Mouse (Mus musculus) embryo, embryonic 9.5 days (tissue): ENCODE data around the gene Mfng.
A peak's percentile ranks its signal among the peaks of the same experiment; 100 is the strongest.

Experiments
- DNase-seq: peaks from one replicate; pipeline ENCODE4 v3.0.0-alpha.2; 2017; ENCODE audit errors: extremely low spot score

The Mfng gene

DNA sequence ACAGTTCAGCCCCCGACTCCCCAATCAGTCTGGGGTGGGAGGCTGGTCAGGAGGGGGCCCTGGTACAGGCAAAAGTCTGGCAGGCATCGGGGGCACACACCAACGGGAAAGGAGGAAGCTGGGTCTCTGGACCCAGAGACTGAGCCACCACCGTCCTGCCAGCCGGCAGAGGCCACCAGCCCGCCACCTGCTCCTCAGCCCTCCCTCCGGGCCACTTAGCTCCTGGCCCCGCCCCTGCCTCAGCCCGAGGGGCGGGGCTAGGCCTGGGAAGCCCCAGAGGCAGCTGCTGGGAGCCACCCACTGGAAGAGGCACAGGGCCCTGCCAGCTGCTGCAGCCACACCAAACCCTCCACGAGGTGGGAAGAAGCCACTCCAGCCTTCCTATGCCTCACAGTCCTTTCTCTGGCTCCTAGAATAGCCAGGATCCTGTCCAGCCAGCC is at the start of gene Mfng:
Gene Mfng (minus strand): TSS at position 186 of the 440 bp plus-strand sequence.
- DNase-seq, result peak; percentile 78

DNA sequence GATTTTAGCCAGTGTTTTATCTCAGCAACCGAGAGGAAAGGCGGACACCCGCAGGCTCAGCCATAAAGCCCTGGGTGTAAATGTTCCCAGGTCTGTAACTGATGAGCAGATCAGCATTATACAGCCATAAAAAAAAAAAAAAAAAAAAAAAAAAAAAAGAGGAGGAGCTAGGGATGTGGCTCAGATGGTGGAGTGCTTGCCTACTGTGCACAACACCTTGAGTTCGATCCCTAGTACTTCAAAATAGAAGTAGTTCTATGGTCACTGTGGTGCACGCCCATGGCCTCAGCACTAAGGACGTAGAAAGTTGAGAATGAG is 42.8 kb upstream of the Mfng start:
- DNase-seq, result no peak

DNA sequence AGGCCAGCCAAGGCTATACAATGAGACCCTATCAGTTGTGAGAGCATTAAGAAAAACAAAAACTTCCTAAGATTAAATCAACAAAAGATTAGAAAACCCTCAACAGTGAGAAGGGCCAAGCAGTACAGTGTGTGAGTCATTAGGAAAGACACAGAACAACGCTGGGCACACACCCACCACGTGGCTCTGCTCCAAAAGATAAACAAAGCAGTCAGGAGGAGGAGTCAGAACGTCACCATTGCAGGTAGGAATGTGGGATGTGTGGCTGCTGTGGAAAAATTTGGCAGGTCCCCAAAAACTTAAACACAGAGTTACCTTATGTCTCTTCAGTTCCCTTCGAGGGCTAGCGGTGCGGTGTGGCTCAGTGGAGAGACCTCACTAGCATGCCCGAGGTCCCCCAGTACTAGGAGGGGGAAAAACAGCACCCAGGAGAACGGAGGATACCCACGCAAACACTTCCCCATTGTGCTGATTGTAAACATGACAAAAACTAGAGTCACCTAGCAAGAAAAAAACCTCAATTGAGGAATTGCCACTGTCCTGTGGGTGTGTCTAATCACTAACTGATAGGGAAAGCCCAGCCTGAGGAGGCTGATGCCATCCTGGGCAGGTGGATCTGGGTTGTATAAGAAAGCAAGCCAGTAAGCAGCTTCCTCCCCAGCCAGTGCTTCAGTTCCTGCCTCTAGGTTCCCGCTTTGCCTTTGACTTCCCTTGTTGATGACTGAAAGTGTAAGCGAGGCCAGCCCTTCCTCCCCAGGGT is 42.2 kb upstream of the Mfng start:
- no peak for DNase-seq

DNA sequence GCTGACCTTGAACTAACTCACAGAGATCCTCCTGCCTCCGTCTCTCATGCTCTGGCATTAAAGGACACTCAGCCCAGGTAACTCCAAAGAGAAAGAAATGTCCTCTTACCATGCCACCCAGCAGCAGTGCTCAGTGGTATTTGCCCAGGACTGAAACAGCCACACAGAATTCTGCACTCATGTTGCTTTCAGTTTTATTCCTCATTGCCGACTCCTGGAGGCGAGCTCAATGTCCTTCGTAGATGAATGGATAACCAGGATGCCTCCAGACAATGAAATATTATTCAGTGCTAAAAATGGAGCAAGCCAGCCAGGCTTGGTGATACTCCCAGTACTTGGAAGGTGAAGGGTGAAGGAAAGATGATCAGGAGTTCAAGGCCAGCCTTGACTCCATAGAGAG is 40.3 kb upstream of the Mfng start:
- no peak for DNase-seq

DNA sequence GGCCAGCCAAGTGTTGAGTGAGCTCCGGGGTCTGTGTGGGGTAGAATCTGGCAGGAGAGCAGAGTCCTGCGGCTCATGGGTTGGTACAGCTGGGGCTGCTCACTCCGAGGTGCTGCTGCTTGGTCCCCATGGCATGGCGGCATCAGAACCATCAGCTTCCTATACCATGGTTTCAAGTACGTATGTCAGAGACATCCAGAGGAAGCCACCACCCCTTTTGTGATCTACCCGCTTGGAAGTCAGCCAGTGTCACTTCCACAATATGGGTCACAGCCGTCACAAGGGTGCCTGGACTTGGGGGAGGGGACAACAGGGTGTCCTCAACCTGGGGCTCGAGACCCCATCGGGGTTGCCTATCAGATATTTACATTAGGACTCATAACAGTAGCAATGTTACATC is 36.9 kb upstream of the Mfng start:
- no peak for DNase-seq

DNA sequence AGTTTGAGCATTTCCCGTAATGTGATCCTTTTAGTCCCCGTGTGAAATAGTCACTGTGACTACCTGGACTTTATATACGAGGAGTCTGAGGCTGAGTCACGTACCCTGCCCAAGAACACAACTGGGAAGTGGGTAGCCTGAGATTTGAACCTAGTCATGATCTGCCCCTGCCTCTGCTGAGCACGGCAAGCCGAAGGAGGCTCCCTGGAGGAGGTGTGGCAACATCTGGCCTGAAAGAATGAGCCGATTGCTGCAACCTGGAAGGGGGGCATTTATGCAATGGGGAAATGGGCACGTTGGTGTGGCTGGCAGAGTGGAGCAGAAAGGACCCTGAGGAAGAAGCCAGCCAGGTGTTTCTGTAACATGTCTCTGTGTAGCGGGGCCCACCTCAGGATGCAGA is 36.5 kb upstream of the Mfng start:
- no peak for DNase-seq

DNA sequence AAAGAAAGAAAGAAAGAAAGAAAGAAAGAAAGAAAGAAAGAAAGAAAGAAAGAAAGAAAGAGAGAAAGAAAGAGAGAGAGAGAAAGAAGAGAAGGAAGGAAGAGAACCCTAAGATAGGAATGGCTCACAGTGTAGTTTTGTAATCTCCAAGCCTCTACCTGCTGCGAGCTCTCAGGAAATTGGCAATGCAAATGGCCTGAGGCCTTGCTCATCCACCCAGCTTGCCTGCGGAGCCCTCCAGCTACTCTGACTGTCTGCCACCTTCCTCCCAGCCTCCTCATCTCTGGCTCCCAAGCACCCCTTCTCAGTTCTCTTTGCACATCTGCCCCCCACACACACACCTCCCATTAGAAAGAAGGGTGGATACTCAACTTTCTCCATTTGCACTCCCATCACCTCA is 35.7 kb upstream of the Mfng start:
- DNase-seq, result no peak

DNA sequence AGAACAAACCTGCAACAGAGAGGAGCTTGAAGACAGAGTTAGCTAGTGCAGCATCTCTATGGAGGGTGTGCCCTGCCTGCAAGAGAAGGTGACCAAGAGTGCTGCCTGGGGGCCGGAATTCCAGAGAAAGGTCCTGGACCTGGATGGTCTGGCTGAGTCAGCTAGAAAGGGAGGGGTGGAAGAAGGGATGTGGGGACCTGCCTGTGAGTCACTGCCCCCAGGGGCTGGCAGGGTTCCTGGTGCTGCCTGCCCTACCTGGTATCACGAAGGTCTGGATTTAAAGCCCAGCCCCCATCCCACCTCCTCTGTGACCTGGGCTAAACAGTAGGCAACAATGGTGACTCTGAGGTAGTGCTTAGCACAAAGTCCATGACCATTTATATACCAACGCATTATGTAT is 33.9 kb upstream of the Mfng start:
- DNase-seq, result no peak

DNA sequence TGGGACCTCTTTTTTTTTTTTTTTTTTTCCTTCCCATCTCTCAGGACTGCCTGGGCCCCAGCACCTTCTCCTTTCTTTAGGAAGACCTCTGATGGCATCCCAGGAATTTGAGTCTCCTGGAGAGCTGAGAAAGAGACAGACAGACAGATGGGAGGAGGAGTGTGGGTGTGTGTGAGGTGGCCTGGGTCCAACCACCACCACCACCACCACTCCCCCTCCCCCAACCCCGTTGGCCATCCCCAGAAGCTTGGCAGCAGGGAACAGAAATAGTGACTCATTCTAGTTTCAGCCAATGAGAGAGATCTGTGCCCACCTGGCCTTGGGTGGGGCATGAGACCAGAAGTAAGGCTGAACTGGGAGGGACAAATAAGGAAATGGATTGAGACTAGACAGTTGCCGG is 33.3 kb upstream of the Mfng start:
- DNase-seq, result no peak

DNA sequence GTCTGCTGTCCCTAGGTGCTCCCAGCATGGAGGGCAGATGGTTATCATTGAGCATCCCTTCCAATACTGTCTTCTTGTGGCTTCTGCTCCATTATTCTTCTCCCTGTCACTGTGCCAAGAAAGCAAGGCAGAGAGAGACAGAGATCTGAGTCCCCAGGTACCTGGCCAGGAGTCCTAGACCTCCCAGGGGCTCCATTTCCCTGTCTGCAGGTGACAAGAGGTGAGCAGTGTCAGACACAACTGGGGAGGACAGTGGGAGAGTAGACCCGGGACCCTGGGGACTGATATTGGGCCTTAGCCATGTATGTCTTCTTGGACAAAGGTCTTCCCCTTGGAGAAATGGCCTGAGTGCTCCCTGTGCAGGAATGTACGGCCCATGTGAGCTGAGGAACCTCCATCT is 32.1 kb upstream of the Mfng start:
- no peak for DNase-seq

DNA sequence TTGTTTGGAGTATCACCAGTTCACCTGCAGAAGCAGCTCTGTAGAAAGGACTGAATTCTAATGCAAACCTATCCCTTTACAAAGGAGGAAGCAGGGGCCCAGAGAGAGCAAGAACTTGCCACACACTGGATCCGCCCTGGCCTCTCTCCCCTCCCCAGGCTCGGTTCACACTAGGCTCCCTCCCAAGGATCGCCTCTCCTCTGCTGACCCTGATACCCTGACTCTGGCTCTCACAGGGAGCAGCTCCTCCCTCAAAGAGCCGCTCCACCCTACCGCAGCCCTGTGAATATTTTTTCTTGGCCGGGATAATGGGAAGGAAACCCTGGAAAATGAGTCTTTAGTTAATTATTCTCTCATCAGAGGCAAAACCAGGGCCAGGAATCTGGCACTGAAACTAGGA is 31.1 kb upstream of the Mfng start:
- no peak for DNase-seq

DNA sequence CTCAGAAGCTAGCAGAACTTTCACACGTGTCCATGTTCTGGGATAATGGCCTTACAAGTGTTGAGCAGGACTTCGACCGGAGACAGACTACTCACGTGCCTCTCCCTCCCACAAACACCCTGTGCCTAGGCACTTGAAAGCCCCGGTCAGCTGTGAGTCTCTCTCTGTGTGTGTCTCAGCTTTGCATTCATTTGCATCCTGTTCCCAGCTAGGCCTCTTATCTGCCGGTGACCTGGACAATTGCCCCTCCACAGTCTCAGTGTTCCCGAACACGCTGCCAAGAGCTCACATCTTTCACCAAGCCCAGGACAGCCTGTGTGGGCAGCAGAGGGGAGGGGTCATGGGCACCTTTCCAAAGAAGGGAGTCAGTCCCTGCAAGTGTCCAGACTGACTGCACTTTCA is 30.2 kb upstream of the Mfng start:
- no peak for DNase-seq

DNA sequence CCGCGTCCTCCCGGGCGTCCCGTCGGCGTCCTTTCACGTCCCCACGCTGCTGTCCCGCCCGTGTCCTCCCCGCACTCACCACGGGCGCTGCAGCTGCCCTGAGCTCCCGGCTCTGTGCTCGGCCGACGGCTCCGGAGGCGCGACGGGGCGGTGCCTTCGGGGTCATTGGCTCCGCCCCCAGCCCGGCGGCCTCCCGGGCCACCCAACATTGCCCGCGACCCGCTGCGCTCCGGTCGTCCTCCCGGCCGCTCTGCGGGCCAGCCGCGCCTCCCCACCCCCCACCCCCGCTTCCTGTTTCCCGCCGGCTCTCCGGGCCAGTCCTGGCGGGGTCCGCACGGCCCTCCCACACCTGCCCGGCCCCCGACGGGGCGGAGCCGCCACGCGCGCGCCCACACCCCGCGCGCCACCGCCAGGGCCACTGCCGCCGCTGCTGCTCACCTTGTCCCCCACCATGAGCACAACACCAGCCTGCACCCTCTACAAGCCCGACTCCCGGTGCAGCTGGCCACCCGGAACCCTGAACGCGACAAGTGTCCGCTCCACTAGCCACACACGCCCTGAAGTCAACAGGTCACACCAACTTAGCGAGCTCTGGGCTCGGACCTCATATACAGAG is 29.6 kb upstream of the Mfng start, which contains the start of gene Card10:
Gene Card10 (minus strand): TSS at position 267 of the 616 bp plus-strand sequence.
- DNase-seq, result no peak

DNA sequence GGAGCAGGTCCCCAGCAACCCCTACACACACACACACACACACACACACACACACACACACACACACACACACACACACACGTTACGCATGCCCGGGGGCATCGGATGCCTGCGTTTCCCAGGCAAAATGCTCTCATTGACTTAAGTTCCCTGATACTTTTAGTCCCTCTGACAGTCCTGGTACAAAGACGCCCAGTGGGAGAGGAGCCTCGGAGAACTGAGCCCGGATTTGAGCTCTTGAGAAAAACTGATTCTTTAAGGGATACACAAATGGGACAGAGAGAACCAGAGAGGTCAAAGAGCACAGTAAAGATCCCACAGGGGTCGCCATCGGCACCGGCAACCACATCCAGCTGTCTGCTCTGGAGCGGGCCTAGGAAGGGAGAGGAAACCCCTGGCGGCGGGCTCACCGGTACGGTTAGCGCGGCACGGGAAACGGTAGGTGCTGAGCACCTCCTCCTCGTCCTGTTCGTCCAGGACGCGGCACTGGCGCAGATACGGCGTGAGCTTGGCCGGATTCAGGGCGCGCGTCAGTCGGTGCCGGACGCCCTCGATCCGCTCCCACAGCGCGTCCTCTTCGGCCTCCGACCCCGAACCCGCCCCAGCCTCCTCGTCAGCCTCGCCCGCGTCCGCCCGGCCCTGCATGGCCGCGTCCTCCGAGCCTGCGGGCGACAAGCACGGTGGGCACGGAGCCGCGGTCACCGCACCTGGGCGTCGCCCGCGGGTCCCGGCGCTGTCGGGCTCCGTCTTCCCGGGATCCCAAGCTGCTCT is 28.9 kb upstream of the Mfng start:
- peak; percentile 53 for DNase-seq

DNA sequence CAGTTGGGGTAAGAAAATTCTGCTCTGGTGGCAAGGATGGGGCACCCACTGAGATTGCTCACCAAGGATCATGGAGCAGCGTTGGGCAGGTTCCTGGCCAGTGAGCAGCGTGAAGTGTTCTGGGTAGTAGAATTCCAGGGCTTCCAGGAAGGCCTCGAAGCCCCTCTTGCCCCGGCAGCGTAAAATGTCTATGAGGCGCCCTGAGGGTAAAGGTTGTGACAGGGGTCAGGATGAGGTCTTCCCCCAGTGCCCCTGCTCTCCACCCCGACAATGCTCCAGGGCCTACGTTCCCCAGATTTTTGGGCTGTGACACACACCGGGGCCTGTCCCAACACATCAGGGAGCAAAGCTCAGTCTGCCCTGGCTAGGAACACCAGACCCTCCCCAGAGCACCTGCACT is 28.3 kb upstream of the Mfng start:
- no peak for DNase-seq

DNA sequence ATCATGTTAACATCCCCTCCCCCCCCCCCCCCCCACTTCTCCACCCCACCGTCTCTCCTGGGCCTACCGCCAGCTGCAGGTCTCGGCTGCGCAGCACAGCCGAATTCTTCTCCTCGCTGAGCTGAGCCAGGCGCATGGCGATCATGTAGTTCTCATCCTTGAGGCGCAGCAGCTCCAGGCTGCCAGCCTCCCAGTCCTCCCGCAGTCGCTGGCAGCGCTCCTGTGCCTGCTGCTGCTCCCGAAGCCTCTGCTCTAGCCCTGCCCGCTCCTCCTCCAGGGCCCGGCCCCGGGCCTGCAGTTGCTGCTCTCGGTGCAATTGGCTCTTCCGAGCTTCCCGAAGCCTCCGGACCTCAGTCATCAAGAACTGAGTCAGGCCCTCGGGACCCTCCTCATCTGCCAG is 25.8 kb upstream of the Mfng start:
- DNase-seq, result no peak

DNA sequence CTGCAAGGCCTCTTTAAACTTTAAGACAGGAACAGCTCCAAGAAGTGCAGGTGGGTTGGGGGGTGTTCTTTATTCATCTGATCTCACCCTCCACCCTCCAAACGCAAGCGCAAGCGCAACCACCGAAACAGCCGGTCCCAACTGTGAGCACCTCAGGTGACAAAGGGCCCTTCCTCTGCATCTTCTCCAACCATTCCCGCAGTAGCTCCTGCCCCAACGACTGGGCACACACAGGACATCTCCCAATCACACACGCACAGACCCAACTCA is 23.7 kb upstream of the Mfng start:
- DNase-seq, result no peak

DNA sequence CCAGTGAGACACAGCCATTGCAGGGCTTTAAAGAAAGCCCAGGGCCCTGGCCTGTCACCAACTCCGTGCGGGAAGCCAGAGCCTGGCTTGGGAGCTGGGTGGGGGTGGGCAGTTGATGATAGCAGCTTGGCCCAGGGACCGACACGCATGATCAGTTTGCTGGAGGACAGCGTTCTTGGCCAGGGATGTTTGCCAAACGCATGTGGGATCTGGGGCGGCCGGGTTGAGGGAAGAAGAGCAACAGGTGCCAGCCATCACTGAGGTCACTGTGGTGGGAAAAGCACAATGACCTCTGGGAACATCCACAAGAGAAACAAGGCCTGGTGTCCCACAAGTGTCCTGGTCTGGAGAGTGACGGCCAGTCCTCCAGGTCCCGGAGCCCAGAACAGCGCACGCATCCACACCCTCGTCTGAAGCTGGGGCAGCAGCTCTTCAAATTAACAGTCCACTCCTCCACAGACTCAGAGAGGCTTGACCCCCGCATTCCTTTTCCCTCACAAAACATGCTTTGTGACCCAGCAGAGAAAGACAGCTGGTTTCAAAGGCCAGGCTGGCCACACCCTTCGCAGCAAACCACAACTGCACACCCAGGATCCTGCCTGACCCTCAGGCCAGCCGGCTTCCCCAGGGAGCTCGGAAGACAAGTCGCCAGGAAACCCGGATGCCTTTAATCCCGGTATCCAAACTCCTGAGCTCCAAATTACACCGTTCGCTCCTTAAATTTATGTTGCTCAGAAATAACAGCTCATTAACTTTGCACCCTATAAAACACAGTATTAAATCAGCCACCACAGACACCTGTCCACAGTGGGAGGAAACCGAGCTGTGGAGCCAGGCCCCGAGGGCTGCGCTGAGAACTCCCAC is 23.2 kb upstream of the Mfng start:
- peak; percentile 47 for DNase-seq

DNA sequence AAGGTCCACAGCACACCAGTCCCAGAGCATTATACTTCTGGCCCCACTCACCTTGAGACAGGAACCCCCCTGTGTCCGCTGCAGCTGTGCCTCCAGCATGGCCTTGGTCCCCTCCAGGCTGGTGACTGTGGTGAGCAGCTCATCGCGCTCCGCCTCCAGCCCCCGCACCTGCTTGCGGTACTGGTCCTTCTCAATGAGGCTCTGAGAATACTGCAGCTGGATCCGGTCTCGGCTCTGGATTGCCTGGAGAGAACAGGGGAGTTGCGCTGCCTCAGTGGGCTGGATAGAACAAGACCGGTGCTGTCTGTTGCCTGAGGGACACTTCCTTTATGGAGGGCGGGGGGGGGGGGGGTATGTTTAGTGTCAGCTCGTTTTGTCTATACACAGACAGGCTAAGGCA is 17.7 kb upstream of the Mfng start:
- no peak for DNase-seq

DNA sequence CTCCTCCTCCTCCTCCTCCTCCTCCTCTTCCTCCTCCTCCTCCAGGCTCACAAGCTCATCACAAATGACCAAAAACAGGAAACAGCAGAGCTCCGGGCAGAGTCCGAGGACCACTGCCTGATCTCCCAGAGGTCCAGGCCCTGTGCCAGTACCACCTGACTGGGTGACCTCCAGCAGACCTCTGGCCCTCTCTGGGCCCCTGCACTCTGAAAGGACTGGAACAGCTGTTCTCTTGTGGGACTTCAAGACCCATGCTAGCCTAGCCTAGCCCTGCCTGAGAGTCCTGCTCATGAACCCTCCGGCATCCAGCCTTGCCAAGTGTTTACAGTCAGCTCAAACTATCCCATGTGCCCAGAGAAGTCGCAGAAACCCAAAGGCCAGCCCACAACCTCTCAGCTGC is 17.2 kb upstream of the Mfng start:
- no peak for DNase-seq

DNA sequence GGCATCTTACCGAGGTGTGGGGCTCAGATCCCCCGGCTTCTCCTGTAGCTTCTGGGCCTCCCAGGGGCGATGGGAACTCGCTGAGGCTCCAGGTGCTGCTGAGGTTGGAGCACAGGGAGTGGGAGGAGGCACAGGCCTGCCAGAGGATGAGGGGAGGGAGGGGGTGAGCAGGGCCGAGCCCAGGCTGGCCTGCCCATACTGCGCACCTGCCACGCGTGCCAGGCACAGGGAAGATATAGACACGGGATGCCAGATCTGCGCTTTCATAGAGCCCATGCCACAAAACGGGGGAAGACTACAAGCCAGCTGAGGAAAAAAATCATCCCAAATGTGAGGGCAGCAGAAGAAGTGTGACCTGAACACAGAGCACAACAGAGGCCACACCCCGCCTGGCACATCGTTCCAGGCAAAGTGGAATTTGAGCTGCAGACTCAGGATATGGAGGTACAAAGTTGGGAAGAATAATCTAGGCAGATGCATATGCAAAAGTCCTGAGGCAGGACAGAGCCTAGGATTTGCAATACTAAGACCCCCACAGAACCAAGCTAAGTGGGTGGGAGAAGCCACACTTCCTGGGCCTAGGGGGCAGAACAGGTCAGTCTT is 16.5 kb upstream of the Mfng start:
- DNase-seq, result no peak

DNA sequence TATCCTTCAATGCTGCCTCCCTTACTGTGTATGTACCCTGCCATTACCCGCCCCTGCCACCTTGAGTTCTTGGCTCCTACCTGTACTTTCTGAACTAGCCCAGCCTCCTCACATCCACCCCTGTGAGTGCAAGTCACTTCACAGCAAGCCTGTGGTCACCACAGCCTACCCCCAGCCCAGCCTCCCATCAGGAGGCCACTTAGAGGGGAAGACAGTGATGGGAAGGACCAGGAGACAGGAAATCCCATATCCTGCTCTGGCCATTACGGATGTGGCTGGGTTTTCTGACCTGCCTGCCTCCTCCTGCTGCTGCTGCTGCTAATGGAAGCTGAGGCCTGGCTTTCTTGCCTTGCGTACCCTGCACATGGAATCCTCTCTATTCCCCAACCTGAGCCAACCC is 14.8 kb upstream of the Mfng start:
- no peak for DNase-seq
